Comparison of ENCODE assay signal across 15 mouse cellular contexts in genomic region chrX:135922162-135922561, GRCm38 (mm10).
A peak's percentile ranks its signal among the peaks of the same experiment; 100 is the strongest.
DNase-seq lines count a peak whose midpoint lies in the region; ATAC-seq and TF ChIP-seq lines count a peak whose summit lies in the region.
"Had no signal": no experiment of that assay in that cellular context is flagged by ENCODE, and none has a peak within 500 bp of the region (broad histone marks: within the 10 kb centered on the region; RNA-seq: fewer than 3 reads in every experiment).

No protein-coding gene starts in this region.

- TF ChIP-seq CTCF in cerebellum, adult 2 months (IDR thresholded peaks at IDR 0.05; ENCODE audit: borderline replicate concordance, insufficient read depth, low read depth, low read length) = no peak

- peak; percentile 66; the same call in 1 of the 2 replicates for ATAC-seq in midbrain, embryonic 12.5 days (ENCODE audit: low FRiP score, low read depth)
- peak; percentile 75 for ATAC-seq in midbrain, embryonic 16.5 days
- ATAC-seq in megakaryocyte progenitor cell, adult 5-6 weeks (replicated peaks; ENCODE audit: poor library complexity) = no peak
- ATAC-seq: intestine, embryonic 16.5 days; Patski had no signal

- WGBS in midbrain, embryonic 12.5 days = 73% methylated on average over 7 of the region's 7 CpGs
- 88% methylated on average over 7 of the region's 7 CpGs for WGBS in midbrain, embryonic 10.5 days
- 45% methylated on average over 7 of the region's 7 CpGs for WGBS in midbrain, embryonic 16.5 days
- 68% methylated on average over 7 of the region's 7 CpGs for WGBS in cerebellum, adult 2 months

- no peak for DNase-seq in midbrain, embryonic 10.5 days (ENCODE audit: low spot score)
- DNase-seq in layer of hippocampus, adult 8-10 months (ENCODE audit: low spot score in 2 of 2) = peak; percentile 18 to 20
- no peak for DNase-seq in cerebellum, adult 2 months
- DNase-seq in embryo, embryonic 10 days (ENCODE audit: low spot score) = no peak
- DNase-seq: adrenal gland, adult 2 months; kidney, postnatal 36 days; lung, postnatal 10 days had no signal

- no peaks in the 10 kb centered on the region for H3K27me3 ChIP-seq in midbrain, embryonic 12.5 days
- peaks cover 9% of the 10 kb centered on the region for H3K27me3 ChIP-seq in midbrain, embryonic 10.5 days (ENCODE audit: low read depth, poor library complexity, severe bottlenecking)
- no peaks in the 10 kb centered on the region for H3K27me3 ChIP-seq in midbrain, embryonic 16.5 days (ENCODE audit: control insufficient read depth, insufficient read depth, low read depth, low read length)
- no peaks in the 10 kb centered on the region for H3K27me3 ChIP-seq in cerebellum, adult 2 months (ENCODE audit: control insufficient read depth, insufficient read depth, low read length)
- H3K27me3 ChIP-seq: heart, embryonic 13.5 days; stomach, embryonic 15.5 days had no signal

- H3K9me3 ChIP-seq in midbrain, embryonic 12.5 days = no peaks in the 10 kb centered on the region
- H3K9me3 ChIP-seq in midbrain, embryonic 10.5 days (replicated peaks) = no peaks in the 10 kb centered on the region
- no peaks in the 10 kb centered on the region for H3K9me3 ChIP-seq in midbrain, embryonic 16.5 days (replicated peaks; ENCODE audit: control insufficient read depth, low read length, poor library complexity, severe bottlenecking)
- H3K9me3 ChIP-seq: heart, embryonic 13.5 days; stomach, embryonic 15.5 days had no signal

- TF ChIP-seq POLR2A in cerebellum, adult 2 months (IDR thresholded peaks at IDR 0.05; ENCODE audit: borderline replicate concordance, insufficient read depth, low read length) = no peak

- H3K36me3 ChIP-seq in midbrain, embryonic 12.5 days = no peaks in the 10 kb centered on the region
- H3K36me3 ChIP-seq in midbrain, embryonic 10.5 days = no peaks in the 10 kb centered on the region
- H3K36me3 ChIP-seq in midbrain, embryonic 16.5 days (ENCODE audit: control insufficient read depth, insufficient read depth, low read length) = no peaks in the 10 kb centered on the region
- H3K36me3 ChIP-seq: heart, embryonic 13.5 days; stomach, embryonic 15.5 days had no signal

- H3K4me3 ChIP-seq in midbrain, embryonic 12.5 days = no peak overlapping the region
- H3K4me3 ChIP-seq in midbrain, embryonic 10.5 days = no peak overlapping the region
- H3K4me3 ChIP-seq in midbrain, embryonic 16.5 days (ENCODE audit: low read depth, low read length) = no peak overlapping the region
- no peak overlapping the region for H3K4me3 ChIP-seq in cerebellum, adult 2 months (replicated peaks; ENCODE audit: insufficient read depth, low read depth, low read length)
- H3K4me3 ChIP-seq: heart, embryonic 13.5 days; stomach, embryonic 15.5 days had no signal

- H3K4me2 ChIP-seq in midbrain, embryonic 12.5 days (replicated peaks) = no peak overlapping the region
- H3K4me2 ChIP-seq in midbrain, embryonic 16.5 days (ENCODE audit: low read length) = no peak overlapping the region
- H3K4me2 ChIP-seq: heart, embryonic 13.5 days; liver, embryonic 11.5 days; stomach, embryonic 15.5 days had no signal

- H3K27ac ChIP-seq in midbrain, embryonic 12.5 days (replicated peaks) = no peak overlapping the region
- no peak overlapping the region for H3K27ac ChIP-seq in midbrain, embryonic 10.5 days (replicated peaks)
- peak overlapping the region; percentile 68 for H3K27ac ChIP-seq in midbrain, embryonic 16.5 days (ENCODE audit: low read length)
- no peak overlapping the region for H3K27ac ChIP-seq in cerebellum, adult 2 months (ENCODE audit: insufficient read depth, low read length)
- H3K27ac ChIP-seq: heart, embryonic 13.5 days; stomach, embryonic 15.5 days had no signal

- no peak overlapping the region for H3K9ac ChIP-seq in midbrain, embryonic 12.5 days (replicated peaks)
- no peak overlapping the region for H3K9ac ChIP-seq in midbrain, embryonic 16.5 days (ENCODE audit: low read depth, low read length)
- H3K9ac ChIP-seq: heart, embryonic 13.5 days; stomach, embryonic 15.5 days had no signal

- no peaks in the 10 kb centered on the region for H3K4me1 ChIP-seq in midbrain, embryonic 12.5 days
- no peaks in the 10 kb centered on the region for H3K4me1 ChIP-seq in midbrain, embryonic 10.5 days
- no peaks in the 10 kb centered on the region for H3K4me1 ChIP-seq in midbrain, embryonic 16.5 days (ENCODE audit: control insufficient read depth, insufficient read depth, low read length)
- no peaks in the 10 kb centered on the region; the same call in 1 of the 2 replicates for H3K4me1 ChIP-seq in cerebellum, adult 2 months (ENCODE audit: control insufficient read depth, insufficient read depth, low read length)
- H3K4me1 ChIP-seq: heart, embryonic 13.5 days; stomach, embryonic 15.5 days had no signal

Comparison
In these comparisons a context has a peak if more than half of its experiments do, and no peak if none do; other contexts are left out.
1. DNase-seq: peak in layer of hippocampus, adult 8-10 months (2 of 2); none in midbrain, embryonic 10.5 days (single experiment), cerebellum, adult 2 months (0 of 2) and embryo, embryonic 10 days (single experiment).